Mouse (Mus musculus) G1E (cell line): ENCODE results near the gene Gm11034.

Experiments
- CTCF ChIP-seq: IDR thresholded peaks from 2 replicates; pipeline ENCODE4 v1.5.1; 2012; ENCODE audit warnings: low read depth, low read length, inconsistent platforms, mixed read lengths
- GATA1 ChIP-seq: IDR thresholded peaks from 2 replicates; pipeline ENCODE4 v1.6.1; 2012; ENCODE audit warnings: borderline replicate concordance, low read length, inconsistent platforms, mixed read lengths
- POLR2AphosphoS5 ChIP-seq: IDR thresholded peaks from 2 replicates; pipeline ENCODE4 v1.6.1; 2012; ENCODE audit warnings: low read depth, low read length, inconsistent platforms; ENCODE audit not compliant: insufficient replicate concordance
- TAL1 ChIP-seq: conservative IDR thresholded peaks from 2 replicates; pipeline ENCODE4 v1.6.1; 2012; ENCODE audit warnings: low read depth, low read length, inconsistent platforms, mixed read lengths

- TF ChIP-seq CTCF (no peak), GATA1 (no peak), TAL1 (no peak), POLR2AphosphoS5 (no peak)
Measured at GRCm38 (mm10) chr8:72183554-72184202, 29.8 kb downstream of the Gm11034 start.
